Mouse (Mus musculus) spleen, adult 2 months (tissue): ENCODE data around the gene Tmem131l.

Experiments used
- CTCF ChIP-seq: fragments of 200-500 bp; IDR thresholded peaks from 2 replicates; pipeline ENCODE4 v1.5.1; 2011; ENCODE audit warnings: mild to moderate bottlenecking, inconsistent platforms; ENCODE audit not compliant: insufficient read depth, insufficient read length, insufficient replicate concordance; ENCODE audit errors: extremely low read depth
- POLR2A ChIP-seq: fragments of 200-500 bp; IDR thresholded peaks from 2 replicates; pipeline ENCODE4 v1.6.1; 2011; ENCODE audit warnings: low read depth, low read length, inconsistent platforms

GRCm38 (mm10) chr3:83987533-83988112 lies 52.4 kb downstream of the Tmem131l start:
- TF ChIP-seq CTCF (no peak), POLR2A (no peak)
